Mouse (Mus musculus) regulatory T cell (primary cell): ENCODE data around the gene Ddr2.

ENCODE experiments used
- in situ Hi-C: fragments of 300-600 bp; cut with MboI, MseI; formaldehyde crosslinking; loops from one replicate; pipeline ENCODE4 v1.15.1; 2025; ENCODE audit warnings: high pct_unique_total_duplicates

Gene Ddr2

GRCm38 (mm10) chr1:170110516-170111332, at the start of gene Ddr2:
TSS of gene Ddr2 (minus strand) at chr1:170110762.
- in situ Hi-C loops: loop anchor here (5.0 kb wide), 1 partner anchor 68 kb away; no protein-coding TSS in a partner anchor

- in situ Hi-C loops: no loop called here
Measured at GRCm38 (mm10) chr1:170159707-170160106, 49.1 kb upstream of the Ddr2 start.

GRCm38 (mm10) chr1:170155761-170156160, 45.2 kb upstream of the Ddr2 start:
- in situ Hi-C loops: no loop called here

GRCm38 (mm10) chr1:170155298-170155697, 44.7 kb upstream of the Ddr2 start:
- in situ Hi-C loops: no loop called here

- in situ Hi-C loops: no loop called here
Measured at GRCm38 (mm10) chr1:170153986-170154385, 43.4 kb upstream of the Ddr2 start.

GRCm38 (mm10) chr1:170152552-170152951, 42.0 kb upstream of the Ddr2 start:
- in situ Hi-C loops: no loop called here

GRCm38 (mm10) chr1:170150870-170151269, 40.3 kb upstream of the Ddr2 start:
- in situ Hi-C loops: no loop called here

GRCm38 (mm10) chr1:170149756-170150155, 39.2 kb upstream of the Ddr2 start:
- in situ Hi-C loops: loop anchor here (5.0 to 25.0 kb wide), 2 partner anchors 48 to 612 kb away; partner anchors contain the start of gene Nuf2

GRCm38 (mm10) chr1:170148536-170148935, 38.0 kb upstream of the Ddr2 start:
- in situ Hi-C loops: loop anchor here (5.0 to 25.0 kb wide), 2 partner anchors 49 to 611 kb away; partner anchors contain the start of gene Nuf2

- in situ Hi-C loops: loop anchor here (5.0 to 25.0 kb wide), 2 partner anchors 49 to 611 kb away; partner anchors contain the start of gene Nuf2
Measured at GRCm38 (mm10) chr1:170147651-170148448, 37.3 kb upstream of the Ddr2 start.

GRCm38 (mm10) chr1:170145606-170146005, 35.0 kb upstream of the Ddr2 start:
- in situ Hi-C loops: loop anchor here (5.0 to 25.0 kb wide), 2 partner anchors 52 to 608 kb away; partner anchors contain the start of gene Nuf2

- in situ Hi-C loops: loop anchor here (5.0 to 25.0 kb wide), 2 partner anchors 190 to 605 kb away; partner anchors contain the start of gene Nuf2
Measured at GRCm38 (mm10) chr1:170142256-170142871, 31.8 kb upstream of the Ddr2 start.

GRCm38 (mm10) chr1:170141626-170142025, 31.1 kb upstream of the Ddr2 start:
- in situ Hi-C loops: loop anchor here (5.0 to 25.0 kb wide), 2 partner anchors 189 to 604 kb away; partner anchors contain the start of gene Nuf2

GRCm38 (mm10) chr1:170136351-170137009, 25.9 kb upstream of the Ddr2 start:
- in situ Hi-C loops: loop anchor here (25.0 kb wide), 1 partner anchor 599 kb away; the partner anchor contains the start of gene Nuf2

GRCm38 (mm10) chr1:170134264-170134663, 23.7 kb upstream of the Ddr2 start:
- in situ Hi-C loops: loop anchor here (5.0 to 25.0 kb wide), 2 partner anchors 42 to 597 kb away; partner anchors contain the start of gene Nuf2

GRCm38 (mm10) chr1:170130962-170131361, 20.4 kb upstream of the Ddr2 start:
- in situ Hi-C loops: loop anchor here (5.0 to 25.0 kb wide), 2 partner anchors 39 to 594 kb away; partner anchors contain the start of gene Nuf2

GRCm38 (mm10) chr1:170124644-170125043, 14.1 kb upstream of the Ddr2 start:
- in situ Hi-C loops: loop anchor here (25.0 kb wide), 1 partner anchor 587 kb away; the partner anchor contains the start of gene Nuf2

- in situ Hi-C loops: loop anchor here (5.0 kb wide), 1 partner anchor 71 kb away; no protein-coding TSS in a partner anchor
Measured at GRCm38 (mm10) chr1:170113616-170114015, 3.1 kb upstream of the Ddr2 start.

GRCm38 (mm10) chr1:170112261-170112660, 1.7 kb upstream of the Ddr2 start:
- in situ Hi-C loops: loop anchor here (5.0 kb wide), 1 partner anchor 70 kb away; no protein-coding TSS in a partner anchor

GRCm38 (mm10) chr1:170111651-170112226, 1.2 kb upstream of the Ddr2 start:
- in situ Hi-C loops: loop anchor here (5.0 kb wide), 1 partner anchor 69 kb away; no protein-coding TSS in a partner anchor
